Mouse (Mus musculus): ENCODE data around the gene A930033H14Rik. TPM values are rescaled to one million over a fixed set of nuclear protein-coding genes. Genes with fewer than 3 reads are reported as not detected.

The A930033H14Rik gene
- polyA plus RNA-seq (2012; rRNA removed): 1.2 and 2.6 TPM in 2 replicates

DNA sequence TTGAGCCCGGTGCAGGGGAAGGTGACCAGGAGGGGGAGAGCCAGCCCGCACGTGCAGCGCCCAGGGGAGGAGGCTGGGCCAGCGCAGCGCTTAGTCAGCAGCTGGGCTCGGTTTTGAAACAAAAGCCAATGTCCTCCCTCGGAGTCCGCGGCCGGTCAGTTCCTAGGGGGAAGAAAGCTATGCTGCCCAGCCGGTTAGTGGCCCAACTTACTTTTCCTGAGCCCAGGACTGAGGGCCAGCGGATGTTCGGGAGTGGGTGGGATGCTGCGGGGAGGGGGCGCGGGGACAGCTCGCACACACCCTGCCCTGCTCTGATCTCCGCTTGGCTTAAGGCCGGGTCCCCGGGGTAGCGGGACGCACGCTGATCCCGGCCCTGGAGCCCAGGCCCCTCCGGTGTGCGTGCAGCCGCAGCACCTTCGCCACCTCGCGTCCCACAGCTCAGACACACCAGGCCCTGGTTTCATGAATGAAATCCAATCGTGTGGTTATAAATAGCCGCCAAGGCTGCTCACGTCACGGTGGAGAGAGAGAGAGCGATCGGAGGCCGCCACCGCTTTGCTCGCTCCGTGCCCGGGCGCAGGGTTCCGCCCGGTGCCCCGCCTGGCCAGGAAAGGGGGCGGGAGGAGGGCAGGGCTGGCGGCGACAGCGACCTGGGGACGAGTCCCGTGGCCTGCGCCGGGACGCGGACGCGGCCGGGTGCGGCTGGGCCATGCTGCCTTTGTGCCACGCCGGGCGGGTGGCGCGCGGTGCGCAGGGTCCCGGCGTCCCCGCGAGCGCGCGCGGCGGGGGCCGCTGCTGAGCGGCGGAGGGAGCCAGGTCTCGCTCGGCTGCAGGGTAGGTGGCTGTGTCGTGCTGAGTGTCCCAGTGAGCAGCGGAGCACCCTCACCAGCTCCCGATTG is at the start of gene A930033H14Rik:
Gene A930033H14Rik, minus strand, starts transcription at position 557 of the 899 bp plus-strand sequence.

Other genes starting within 250 kb of the A930033H14Rik start
- gene Rhobtb1, start 61.7 kb downstream of the A930033H14Rik start, polyA plus RNA-seq (2012; rRNA removed): 13.8 and 17.3 TPM in 2 replicates
- 355 and 423 TPM in 2 replicates for gene Cdk1, start 139.8 kb upstream of the A930033H14Rik start, polyA plus RNA-seq (2012; rRNA removed)
- 57.0 and 85.8 TPM in 2 replicates for gene Ank3, start 185.7 kb upstream of the A930033H14Rik start, polyA plus RNA-seq (2012; rRNA removed)